Mouse (Mus musculus): ENCODE measurements around the gene Olfr1404.
"Not testable (repeated sequence)": the region's sequence is repeated elsewhere in the genome, so short reads cannot be mapped to it uniquely, and the experiment has no call there.

Gene Olfr1404

DNA sequence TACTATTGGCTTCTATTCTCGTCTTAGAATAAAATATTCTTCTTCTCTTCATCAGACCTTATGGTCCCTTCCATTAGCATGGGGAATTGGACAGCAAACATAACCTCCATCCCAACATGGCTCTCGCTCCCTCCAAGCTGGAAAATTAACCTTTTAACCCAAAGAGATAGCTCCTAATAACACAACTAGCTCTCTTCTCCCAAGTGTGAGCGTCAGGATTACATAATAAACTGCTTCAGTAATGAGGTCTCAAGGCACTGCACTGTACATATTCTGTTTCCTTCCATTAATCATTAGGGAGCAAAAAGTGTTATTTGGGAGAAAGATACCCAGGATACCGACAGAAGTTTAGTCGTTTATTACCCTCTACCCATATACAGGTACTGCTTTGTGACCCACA is at the start of gene Olfr1404:
Olfr1404 (plus strand) TSS at position 301 of the 400 bp plus-strand sequence.
- no peak for DNase-seq

DNA sequence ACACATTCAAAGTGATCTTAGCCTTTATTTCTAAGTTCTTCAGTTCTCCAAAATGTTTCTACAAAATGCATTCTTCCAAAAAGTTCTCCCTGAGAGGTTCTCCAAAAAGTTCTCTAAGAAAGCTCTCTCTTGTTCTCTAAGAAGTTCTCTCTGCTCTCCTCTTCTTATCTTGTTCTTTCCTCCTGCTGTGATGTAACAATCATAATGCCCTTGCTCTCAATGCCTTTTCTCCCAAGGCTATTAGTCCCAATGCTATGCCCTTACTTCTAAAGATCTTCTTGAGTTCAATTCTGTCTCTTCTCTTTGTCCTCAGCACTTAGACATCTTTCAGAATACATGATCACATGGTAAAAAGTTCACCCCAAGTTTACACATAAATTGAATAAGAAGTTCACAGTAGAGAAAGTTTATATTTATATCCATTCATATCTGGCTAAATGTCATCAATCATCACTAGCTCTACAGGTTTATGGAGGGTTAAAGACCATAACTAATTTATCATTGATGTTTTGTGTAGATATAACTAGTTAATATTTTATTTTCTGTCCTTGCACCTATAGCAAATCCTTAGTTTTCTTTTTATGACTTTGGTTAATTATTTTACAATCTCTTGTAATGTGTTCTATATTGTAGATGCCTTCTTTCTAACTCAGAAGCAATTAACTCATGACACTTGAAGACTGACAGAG is 37.9 kb upstream of the Olfr1404 start:
- DNase-seq = no peak

DNA sequence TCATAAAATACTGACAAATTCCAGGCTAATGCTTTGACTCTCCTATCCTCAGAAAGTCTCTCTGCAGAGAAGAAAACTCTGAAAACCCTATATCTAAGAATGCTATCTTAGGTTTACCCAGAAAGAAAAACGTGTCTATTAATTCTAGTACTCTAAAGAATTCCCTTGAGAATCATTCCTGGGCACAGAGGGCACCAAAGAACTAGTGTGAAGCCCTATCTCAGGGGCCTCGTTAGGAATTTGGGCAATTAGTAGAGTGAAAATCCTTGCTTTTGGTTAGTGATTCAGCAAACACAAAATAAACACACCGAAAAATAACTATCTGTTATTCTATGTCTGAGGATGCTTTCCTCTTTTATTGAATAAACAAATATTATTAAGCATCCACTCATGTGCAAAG is 21.7 kb upstream of the Olfr1404 start, which contains the start of gene Olfr1406:
Olfr1406 (minus strand) TSS at position 101 of the 400 bp plus-strand sequence.
- DNase-seq = no peak

DNA sequence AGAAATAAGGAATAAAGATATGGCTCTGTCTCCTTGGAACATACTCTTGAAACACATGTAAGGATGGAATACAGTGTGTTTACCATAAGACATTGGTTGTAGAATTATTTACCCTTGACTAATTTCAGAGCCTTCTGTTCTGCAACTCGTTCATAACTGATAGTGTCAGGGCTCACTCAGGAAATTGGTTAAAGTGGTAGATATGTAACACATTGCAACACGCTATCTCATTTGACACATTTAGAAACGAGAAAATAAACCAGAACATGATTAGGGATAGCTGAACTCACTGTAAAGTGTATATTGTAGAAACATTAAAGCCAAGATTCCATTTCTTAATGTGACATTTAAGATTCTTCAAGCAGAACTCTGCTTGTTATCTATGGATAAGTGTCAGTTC is 20.1 kb upstream of the Olfr1404 start:
- no peak for DNase-seq

DNA sequence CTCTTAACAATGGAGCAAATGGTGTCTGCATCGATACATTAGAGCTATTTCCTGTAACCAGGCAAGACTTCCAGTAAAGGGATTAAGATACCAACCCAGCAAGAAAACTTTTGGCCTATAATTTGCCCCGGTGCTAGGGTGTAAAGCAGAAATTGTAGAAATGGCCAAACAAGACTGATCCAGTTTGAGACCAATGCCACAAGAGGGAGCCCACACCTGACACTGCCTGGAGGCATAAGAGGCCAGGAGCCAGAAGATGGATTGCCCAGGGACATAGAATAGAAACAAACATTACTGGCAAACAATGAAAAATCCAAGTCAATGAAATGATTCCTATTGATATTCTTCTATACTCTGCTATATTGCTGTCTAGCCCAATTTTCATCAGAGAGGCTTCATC is 15.8 kb upstream of the Olfr1404 start:
- no peak for DNase-seq

DNA sequence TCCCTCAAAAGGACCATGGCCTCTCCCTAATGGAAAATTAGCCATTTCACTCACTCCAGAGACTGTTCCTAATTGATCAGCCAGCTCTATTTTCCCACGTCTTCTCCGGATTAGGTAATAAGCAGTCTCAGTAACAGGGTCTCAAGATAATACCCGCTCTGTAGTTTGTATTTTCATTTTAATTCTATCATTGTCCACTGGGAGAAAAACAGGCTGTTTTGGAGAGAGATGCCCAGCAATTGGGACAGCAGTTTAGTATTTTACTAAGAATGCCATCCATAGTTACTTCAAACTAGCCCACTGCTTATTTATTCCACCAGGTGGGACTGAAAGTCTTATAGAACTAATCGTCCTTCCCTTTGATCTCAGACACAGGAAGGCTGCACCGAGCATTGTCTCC is 14.7 kb upstream of the Olfr1404 start, which contains the start of gene Olfr218:
Olfr218 (plus strand) TSS at position 301 of the 400 bp plus-strand sequence.
- DNase-seq = no peak

DNA sequence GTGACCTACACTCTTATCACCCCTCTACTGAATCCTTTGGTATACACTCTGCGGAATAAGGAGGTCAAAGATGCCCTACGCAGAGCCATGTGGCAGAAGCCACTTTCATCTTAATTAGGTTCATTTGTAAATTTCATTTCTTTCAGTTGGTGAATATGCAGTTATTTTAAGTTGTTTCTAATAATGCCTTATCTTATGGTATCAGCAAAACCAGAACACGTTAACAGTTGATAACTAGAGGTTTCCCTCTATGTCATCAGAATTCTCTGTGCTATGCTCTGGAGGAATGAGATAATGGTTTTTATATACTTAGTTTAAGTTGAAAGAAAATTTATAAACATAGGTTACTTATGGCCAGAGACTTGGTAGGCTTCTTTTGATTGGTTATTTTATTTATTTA is 4.3 kb downstream of the Olfr1404 start:
- no peak for DNase-seq

DNA sequence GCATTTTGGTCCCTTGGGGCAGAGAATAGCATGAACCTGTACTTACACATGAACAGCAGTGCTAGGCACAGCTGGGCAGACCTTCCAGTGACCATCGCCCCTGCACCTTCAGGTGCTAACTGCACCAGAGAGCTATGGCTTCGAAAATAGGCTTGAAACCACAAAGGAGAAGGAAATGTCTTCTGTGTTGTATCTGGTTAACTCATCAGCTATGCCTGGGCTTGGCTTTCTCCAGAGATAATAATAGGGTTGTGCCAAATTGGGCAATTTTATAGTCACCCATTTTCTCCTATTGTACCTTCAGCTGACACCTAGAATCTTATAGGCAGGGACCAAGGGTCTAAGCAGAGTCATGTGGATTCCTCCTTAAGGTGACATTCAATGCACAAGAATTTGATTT is 14.9 kb downstream of the Olfr1404 start, which contains the start of gene Fcer1a:
Fcer1a (minus strand) TSS at position 134 of the 400 bp plus-strand sequence.
- no peak for DNase-seq

DNA sequence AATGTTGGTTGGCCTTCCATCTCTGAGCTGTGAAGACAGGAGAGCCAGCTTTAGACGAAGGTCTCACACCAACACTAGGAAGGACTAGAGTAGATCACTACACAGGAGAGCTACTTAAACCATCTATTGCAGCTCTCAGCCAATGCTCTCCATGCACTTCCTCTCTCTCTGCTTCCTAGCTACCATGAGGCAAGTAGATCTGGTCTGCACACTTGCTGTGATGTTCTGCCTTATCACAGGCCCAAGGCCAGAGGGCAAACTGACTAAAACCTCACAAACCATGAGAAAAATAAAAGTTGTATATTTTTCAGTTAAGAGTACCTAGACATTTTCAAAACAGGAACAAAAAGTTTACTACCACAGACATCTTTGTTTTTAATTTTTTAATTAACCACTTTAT is 24.8 kb downstream of the Olfr1404 start:
- not testable (repeated sequence) for DNase-seq

DNA sequence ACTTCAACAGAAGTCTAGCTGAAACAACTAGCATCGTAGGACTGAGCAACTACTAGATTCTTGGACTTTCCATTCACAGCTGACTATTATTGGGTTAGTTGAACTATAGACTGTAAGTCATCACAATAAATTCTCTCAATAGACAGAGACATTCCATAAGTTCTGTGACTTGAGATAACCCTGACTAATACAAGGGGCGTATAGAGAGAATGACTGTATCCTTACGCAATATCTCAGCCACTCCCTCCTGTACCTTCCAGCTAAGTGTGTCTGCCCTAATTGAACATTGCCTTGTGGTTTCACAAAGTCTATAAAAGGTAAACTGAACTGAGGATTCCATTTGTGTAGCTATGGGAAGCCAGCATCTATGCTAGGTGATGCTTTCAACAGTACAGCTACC is 37.7 kb downstream of the Olfr1404 start:
- no peak for DNase-seq

DNA sequence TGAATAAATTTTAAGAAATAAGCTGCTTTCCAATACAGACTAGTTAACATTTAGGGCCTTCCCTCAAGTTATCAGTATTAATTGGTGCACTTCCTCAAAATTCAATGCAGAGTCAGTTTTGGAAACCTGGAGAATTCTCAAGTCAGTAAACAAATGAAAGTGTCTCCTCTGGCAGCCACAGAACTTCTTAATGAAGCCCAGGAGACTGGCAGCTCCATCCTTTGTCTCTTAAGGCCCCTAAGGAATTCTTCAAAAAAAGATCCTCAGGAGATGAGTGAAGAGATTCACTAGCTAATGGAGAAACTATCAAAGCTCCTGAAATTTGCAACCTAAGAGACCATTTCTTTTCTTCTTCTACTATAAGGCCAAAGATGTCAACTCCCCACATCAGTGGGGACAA is 53.5 kb downstream of the Olfr1404 start, which contains the start of gene Olfr418:
Olfr418 (plus strand) TSS at position 301 of the 400 bp plus-strand sequence.
- DNase-seq = no peak

Data from lung, postnatal 14 days (tissue).